Mouse (Mus musculus): ENCODE measurements around the gene Carf. TPM values are rescaled to one million over a fixed set of nuclear protein-coding genes. Genes with fewer than 3 reads are reported as not detected.
"Not testable (repeated sequence)": the region's sequence is repeated elsewhere in the genome, so short reads cannot be mapped to it uniquely, and the experiment has no call there.

Gene Carf
- 2.5 and 7.2 TPM in 2 replicates for total RNA-seq (2015; ENCODE audit: low replicate concordance)
- 3.0 and 6.0 TPM in 2 replicates for total RNA-seq (2017; ENCODE audit: low replicate concordance)

DNA sequence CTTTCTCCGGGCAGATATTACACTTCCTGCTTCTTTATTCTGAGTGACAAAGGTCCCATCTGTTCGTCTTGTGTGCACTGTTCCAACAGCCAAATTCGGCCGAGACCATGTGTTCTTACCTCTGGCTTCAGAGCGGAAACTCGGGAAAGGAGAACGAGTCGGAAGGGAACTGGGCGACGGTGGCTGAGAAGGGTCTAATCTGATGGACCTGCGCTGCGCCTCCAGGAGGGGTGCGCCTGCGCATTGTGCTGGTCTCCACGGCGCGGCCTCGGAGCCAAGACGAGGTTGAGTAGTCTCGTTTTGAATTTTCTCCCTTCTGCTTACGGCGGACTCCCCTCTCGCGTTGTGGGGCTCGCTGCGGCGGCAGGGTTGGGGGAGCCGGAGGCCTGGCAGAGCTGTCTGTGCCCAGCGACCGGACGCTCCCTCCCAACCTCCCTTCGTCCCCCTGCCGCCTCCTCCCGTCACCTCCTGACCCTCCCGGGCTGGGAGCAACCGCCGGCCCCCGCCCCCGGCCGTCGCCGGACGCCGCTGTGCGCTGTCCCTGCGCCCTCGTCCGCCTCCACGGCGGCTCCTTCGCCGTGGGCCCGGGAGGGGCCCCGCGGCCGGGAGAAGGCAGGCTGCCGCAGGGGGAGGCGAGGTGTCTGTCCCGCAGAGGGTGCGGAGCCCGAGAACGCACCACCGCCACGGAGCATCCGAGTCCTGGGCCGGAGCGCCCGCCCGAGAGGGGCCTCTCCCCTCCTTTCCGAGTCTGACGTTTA is at the start of gene Carf, which contains the start of gene Wdr12:
TSS of gene Carf (plus strand) at position 224 of the 758 bp plus-strand sequence.
TSS of gene Wdr12 (minus strand) at position 622 of the 758 bp plus-strand sequence.
- peak; percentile 93 for ATAC-seq (replicated peaks; ENCODE audit: low FRiP score, poor library complexity, severe bottlenecking)

DNA sequence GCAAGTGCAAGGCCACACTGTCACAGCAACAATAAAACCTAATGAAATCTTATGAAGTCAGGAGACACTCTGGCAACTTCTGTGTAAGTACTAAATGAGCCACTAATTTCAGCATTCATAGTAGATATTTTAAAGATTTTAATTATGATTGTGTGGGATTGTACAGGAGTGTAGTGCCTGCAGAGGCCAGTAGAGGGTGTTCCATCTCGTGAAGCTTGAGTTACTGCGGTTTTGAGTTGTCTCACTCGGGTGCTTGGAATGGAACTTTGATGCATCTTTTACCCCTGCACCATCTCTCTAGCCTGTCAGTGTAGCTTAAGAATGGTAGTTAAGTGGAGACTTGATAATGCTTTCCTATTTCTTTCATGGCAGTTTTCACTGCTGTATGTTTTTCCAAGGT is 43.4 kb upstream of the Carf start:
- no peak for ATAC-seq (replicated peaks; ENCODE audit: low FRiP score, poor library complexity, severe bottlenecking)

DNA sequence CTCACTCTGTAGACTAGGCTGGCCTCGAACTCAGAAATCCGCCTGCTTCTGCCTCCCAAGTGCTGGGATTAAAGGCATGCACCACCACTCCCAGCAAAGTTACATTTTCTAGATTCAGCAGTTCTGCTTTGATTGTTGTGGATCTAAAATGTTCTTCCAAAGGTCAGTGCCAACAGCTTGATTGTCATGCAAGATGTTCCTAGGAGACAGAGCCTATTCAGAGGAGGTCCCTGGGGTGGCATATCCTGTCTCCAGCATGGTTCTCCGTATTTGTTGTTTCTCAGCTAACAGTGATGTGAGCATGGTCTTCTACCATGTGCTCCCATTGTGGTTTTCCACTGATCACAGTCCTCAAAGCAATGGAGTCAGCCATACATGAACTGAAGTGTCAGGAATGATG is 41.7 kb upstream of the Carf start:
- ATAC-seq (replicated peaks; ENCODE audit: low FRiP score, poor library complexity, severe bottlenecking): no peak

DNA sequence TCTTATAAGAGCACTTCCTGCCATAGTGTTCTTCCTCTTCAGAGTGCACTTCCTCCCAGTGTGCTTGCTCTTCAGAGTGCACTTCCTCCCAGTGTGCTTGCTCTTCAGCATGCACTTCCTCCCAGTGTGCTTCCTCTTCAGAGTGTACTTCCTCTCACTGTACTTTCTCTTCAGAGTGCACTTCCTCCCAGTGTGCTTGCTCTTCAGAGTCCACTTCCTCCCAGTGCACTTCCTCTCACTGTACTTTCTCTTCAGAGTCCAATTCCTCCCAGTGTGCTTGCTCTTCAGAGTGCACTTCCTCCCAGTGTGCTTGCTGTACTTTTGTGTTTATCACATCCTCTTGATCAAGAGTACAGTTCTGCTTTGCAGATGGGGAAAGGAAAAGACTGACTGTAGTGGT is 27.3 kb upstream of the Carf start:
- not testable (repeated sequence) for ATAC-seq (replicated peaks; ENCODE audit: low FRiP score, poor library complexity, severe bottlenecking)

DNA sequence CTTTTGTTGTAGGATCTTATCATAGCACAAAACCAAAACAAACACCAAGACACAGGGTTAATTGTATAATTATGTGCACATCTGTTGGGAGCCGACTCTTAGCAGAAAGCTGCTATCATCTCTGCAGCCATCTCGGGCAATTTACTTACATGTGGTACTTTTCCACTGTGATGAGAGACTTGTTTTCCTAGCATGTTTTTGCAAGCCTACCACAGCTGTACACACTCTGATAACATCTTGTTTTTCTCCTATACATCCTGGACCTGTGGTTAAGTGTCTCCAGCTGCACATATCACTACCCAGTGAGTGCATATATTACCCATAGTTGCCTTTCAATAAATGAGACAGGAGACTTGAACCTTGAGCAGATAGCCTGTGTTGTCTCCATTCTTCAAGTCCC is 23.1 kb upstream of the Carf start:
- no peak for ATAC-seq (replicated peaks; ENCODE audit: low FRiP score, poor library complexity, severe bottlenecking)

DNA sequence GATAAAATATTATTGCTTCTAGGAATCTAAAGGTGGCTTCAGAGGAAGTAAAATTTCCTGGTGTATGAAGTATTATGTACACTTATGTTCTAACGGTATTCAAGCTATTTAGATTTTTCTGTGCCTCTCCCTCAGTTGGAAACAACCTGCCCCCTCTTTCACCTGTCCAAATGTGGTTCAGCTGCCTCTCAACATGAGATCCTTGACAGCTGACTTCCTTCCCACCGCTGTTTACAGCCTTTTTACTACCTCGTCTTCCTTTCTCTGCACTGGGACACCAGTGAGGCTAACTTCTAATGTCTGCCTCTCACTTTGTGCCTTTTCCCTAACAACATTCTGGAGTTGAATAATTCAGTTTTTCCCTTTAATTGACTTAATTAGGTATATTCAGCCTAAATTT is 22.5 kb upstream of the Carf start:
- ATAC-seq (replicated peaks; ENCODE audit: low FRiP score, poor library complexity, severe bottlenecking): no peak

DNA sequence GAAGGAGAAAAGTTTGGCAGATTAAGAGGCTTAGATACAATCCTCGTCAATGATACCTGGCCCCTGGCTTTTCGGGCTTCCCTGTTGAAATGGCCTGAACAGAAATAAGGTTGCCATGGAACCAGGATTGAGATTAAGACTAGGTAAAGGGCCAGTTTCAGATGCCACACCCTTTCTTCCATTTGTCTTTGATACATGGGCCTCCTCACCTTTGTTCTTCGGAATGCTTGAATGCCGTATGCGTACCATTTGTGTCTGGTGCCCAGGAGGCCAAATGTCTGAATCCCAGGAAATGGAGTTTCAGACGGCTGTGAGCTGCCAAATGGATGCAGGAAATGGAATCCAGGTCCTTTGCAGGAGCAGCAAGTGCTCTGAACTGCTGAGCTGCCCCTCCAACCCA is 21.6 kb upstream of the Carf start:
- no peak for ATAC-seq (replicated peaks; ENCODE audit: low FRiP score, poor library complexity, severe bottlenecking)

DNA sequence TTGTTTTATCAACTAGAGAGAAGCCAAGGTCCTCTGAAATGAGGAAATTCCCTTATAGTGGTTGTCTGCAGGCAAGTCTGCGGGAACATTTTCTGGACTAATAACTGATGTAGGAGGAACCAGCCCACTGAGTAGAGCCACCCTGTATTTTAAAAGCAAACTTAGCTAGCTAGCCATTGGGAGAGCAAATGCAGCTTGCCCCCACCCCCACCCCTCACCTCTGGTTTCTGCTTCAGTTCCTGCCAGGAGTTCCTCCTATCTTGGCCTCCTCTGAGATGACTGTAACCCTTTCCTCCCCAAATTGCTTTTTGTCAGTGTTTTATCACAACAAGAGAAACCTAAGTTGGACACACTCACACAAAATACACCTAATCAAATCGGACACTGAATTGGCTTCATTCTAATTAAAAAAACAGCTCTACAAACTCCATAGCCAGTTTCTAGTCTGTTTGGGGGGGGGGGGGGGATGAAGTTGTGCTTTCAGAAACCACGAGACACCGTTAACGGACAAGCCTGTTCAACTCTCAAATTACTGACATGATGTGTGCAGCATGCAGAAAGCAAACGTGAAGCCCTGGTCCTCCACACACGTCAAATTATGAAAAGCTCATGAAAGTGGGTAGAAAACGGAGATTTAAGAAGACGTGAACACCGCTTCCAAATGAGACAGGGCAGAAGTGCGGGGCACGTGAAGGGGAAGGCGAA is 1.3 kb upstream of the Carf start:
- ATAC-seq (replicated peaks; ENCODE audit: low FRiP score, poor library complexity, severe bottlenecking): no peak

DNA sequence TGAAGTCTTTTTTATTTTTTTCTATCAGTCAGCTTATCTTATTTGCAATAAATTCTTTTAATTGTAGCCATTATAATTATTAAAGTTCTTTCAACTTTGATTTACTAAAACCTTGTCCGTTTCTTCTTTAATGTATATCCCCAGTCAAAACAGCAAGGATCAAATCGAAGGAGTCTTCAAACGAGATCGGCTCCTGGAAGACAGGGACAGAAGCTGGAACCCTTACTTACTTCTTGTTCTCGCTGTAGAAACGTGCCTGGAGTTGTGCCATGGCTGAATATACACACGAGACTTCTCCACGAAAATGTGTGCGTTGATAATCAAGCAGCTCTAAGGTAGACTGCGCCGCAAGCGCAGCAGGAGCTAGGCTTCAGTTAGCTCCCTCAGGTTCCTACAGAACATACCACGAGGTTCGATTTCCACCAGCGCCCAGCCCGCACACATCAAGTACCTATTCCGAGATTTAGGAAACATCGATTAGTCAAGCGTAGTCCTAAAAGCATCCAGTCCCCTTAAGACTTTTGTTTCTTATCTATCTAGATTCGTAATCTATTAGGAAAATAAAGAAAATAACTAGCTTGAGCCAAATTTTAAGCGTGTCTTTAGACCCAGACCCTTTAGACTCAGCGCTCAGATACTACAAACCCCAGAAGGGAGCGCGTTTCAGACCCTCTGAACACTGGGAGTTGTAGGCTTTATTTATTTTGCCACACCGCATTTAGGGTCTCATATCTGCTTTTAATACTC is 597 bp upstream of the Carf start:
- ATAC-seq (replicated peaks; ENCODE audit: low FRiP score, poor library complexity, severe bottlenecking): peak; percentile 72

DNA sequence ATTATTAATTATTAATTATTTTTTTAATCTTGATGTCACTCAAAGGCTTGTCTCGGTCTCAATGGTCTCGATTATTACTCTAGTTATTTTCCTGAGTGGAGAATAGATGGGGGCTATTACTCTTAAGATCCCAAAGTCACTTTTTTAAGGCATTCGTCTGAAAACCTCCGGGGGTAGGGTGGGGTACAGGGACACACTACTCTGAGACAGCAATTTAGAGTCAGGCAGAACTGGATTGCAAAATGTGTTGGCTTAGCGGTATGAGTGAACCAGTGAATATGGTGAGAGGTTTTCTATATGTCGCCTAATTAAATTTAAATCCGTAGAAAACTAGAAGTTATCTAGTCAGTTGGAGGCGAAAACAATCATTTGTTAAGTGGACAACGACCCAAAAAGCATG is 792 bp downstream of the Carf start:
- no peak for ATAC-seq (replicated peaks; ENCODE audit: low FRiP score, poor library complexity, severe bottlenecking)

DNA sequence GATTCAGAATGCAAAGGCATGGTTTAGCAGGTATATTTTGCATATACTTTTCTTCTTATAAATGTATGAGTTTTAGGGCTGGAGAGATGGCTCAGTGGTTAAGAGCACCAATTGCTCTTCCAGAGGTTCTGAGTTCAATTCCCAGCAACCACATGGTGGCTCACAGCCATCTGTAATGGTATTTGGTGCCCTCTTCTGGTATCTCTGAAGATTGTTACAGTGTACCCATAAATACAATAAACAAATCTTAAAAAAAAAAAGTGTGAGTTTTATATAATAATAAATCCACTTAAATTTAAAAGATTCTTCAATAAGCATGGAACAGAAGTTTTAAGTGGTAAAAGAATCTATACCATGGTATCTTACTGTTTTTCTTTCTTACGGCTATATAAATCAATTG is 6.5 kb downstream of the Carf start:
- ATAC-seq (replicated peaks; ENCODE audit: low FRiP score, poor library complexity, severe bottlenecking): no peak

DNA sequence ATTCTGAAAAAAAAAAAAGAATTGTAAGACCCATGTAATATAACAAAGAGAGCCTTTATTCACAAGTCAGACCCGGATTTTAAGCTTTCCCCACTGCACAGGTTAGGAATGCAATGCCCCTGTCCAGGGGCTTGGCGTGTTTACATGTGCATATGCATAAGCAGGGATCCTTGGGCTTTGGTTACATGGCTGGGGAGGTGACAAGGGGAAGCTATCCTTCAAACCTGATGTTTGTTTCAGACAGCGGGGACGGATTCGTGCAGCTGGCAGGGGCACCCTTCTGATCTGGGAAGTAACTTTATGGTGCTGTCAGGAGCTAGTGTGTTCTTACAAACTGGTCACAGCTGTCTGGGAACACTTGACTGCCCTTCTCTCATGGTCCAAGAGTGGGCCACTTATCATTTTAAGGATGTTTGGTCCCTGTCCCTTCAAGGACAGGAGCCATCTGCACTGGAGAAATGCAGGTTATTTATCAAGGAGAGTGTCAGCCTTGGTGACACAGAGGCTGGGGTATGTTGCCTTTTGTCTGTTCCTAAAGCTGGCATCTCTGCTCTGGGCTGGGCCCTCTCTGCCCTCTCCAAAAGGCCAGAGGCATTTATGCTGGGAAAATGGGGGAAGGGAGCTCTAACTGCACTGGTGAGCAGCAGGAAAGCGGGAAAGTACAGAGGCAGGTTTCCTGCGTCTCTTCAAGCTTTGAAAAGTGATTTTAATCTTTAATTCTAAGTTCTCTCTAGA is 19.8 kb downstream of the Carf start:
- ATAC-seq (replicated peaks; ENCODE audit: low FRiP score, poor library complexity, severe bottlenecking): no peak

DNA sequence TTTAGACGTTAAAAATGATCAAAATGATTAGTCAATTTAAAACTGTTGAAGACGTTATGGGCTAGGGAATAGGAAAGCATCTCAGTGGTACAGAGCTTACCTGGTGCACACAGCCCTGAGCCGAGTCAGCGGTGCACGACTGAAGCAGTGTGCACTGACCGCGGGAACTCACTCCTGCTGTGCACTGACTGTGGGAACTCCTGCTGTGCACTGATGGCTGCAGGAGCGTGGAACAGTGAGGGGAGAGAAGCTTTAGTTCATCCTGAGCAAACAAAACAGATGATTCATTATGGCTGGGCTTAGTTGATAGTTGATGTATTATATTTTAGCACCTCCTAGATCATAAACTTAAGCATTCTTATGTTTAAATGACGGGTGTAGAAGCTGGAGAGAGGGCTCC is 39.3 kb downstream of the Carf start:
- no peak for ATAC-seq (replicated peaks; ENCODE audit: low FRiP score, poor library complexity, severe bottlenecking)

DNA sequence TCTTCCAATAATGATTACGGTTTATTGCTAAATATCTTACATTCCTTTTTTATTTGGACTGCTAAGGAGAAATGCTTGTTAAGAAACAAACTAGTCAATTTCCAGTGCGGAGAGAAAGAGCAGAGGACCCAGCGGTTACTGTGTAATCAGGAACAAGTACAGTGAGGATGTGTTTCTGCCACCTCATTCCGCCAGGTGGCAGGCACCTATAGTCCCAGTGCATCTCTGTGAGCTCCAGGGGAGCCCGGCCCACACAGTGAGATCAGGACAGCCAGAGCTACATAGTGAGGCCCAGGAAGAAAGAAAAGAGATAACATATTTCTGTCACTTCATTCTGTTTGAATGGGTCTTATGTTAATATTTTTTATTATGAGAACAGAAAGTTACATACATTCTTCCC is 54.7 kb downstream of the Carf start:
- ATAC-seq (replicated peaks; ENCODE audit: low FRiP score, poor library complexity, severe bottlenecking): no peak

DNA sequence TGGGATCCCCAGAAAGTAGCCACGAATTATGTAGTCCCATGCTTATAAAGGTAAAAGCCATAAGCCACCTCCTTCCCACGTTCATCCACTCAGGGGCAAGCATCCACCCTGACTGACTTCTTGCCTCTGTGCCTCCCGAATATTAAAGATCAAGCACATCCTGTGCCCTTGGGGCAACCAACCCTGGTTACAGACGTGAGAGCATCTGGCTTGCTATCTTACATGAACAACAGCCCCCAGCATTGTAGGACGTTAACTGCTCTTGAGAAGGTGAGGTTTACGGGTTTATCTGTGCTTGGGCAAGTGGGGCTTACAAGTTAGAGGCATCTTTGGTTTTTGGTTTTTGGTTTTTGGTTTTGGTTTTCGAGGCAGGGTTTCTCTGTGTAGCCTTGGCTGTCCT is 58.6 kb downstream of the Carf start:
- ATAC-seq (replicated peaks; ENCODE audit: low FRiP score, poor library complexity, severe bottlenecking): no peak

DNA sequence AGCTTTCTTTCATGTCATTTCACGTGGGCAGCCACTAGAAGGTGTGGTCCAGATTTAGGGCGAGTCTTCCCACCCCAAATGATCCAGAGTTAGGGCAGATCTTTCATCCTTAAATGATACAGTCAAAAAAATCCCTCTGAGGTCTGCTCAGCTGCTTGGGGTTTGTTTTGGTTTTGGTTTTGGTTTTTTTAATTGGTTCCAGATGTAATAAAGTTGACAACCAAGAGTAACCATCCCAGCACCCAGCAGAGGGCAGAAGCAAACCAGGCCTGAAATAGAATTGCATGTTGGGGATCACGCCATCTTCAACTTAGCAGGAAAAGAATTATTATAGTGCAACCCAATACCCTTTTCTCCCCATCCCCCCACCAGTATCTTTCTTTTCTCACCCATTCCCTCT is 60.4 kb downstream of the Carf start:
- ATAC-seq (replicated peaks; ENCODE audit: low FRiP score, poor library complexity, severe bottlenecking): no peak

DNA sequence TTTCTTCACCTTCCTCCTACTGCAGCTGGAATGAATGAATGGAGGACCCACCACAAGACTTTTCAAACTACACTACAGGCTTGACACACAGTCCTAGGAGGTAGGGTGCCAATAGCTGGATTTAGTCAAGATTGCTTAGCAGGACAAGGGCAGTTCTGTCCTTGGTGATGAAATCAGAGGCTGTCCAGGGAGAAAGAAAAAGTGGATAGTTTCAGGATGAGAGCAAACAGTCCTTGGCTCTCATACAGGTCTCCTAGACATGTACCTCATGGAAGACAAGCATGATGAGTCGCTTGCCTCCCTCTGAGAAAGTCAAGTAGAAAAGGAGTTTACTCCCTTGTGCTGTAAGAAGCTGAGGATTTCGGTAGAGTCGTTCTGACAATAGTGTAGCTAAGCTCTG is 65.6 kb downstream of the Carf start:
- no peak for ATAC-seq (replicated peaks; ENCODE audit: low FRiP score, poor library complexity, severe bottlenecking)

DNA sequence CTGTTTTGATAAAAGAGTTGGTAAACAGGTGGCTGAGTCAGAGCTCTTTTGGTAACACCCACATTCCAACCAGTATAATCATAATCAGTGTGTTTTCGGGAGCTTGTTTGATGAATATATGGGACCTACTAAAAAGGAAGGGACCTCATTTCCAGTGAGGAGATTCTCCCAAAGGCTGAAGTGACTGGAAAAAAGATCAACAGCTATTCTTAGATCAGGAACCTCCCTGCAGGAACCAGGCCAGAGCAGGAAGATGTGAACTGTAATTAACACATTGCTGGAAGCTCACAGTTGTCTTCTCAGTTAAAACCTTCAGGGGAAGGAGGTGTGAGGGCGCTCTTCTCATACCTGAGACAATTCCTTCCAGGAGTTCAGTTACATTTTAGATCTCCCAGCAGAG is 71.6 kb downstream of the Carf start:
- no peak for ATAC-seq (replicated peaks; ENCODE audit: low FRiP score, poor library complexity, severe bottlenecking)

DNA sequence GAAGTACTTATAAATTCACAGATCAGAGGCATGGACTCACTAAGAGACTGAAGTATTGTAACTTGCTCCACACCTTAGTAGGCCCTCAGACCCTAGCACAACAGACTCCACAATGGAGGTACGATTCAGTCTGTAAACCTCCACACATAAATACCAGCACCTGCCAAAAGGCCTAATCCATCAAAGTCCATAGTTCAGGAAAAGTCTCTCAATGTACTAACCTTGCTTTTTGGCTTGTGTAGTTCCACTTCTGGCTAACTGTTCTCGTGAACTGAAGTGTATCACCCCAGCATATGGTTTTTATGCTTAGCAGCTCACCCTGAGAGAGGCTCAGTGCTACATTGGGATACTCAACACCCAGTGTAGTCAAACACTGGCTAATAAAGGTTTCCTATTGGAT is 72.2 kb downstream of the Carf start:
- no peak for ATAC-seq (replicated peaks; ENCODE audit: low FRiP score, poor library complexity, severe bottlenecking)

DNA sequence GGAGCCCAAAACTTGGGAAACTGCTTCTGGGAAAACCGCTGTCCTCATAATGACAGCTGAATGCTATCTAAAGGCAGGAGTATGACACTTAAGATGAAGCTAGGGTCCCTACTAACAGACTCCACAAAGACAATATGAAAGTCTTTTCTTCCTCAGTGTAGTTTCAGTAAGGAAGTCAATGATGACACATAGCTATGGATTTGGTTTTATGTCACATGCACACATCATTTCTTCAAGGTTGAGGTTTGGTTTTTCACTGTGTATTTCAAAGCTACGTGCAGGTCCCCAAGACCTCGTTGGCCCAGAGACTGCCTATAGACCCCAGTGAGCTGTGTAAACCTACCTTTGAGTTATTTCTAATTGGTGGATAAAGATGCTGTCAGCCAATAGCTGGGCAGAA is 75.1 kb downstream of the Carf start:
- ATAC-seq (replicated peaks; ENCODE audit: low FRiP score, poor library complexity, severe bottlenecking): no peak

All from erythroid progenitor cell, adult 5-6 weeks (primary cell).